Mouse (Mus musculus): Measurements from ENCODE around the gene Cmah.

GRCm38 (mm10) chr13:24398488-24398887 is 71.3 kb downstream of the Cmah start:
- TF ChIP-seq MYOD1 (IDR thresholded peaks at IDR 0.05; ENCODE audit: control insufficient read depth in 1 of 3, insufficient read length in 2 of 3, low read depth in 2 of 3) (no peak), TCF12 (IDR thresholded peaks at IDR 0.05; ENCODE audit: insufficient read depth, poor library complexity, severe bottlenecking) (no peak), USF1 (IDR thresholded peaks at IDR 0.05; ENCODE audit: low read depth) (no peak), SRF (IDR thresholded peaks at IDR 0.05; ENCODE audit: control insufficient read depth, insufficient read length, low read depth) (no peak), POLR2A (IDR thresholded peaks at IDR 0.05; ENCODE audit: insufficient read length, low read depth) (no peak)

Data from myocyte (in vitro differentiated cells).